Mouse (Mus musculus) midbrain, embryonic 13.5 days (tissue): Measurements from ENCODE around the gene Dbp. TPM values are rescaled to one million over a fixed set of nuclear protein-coding genes. Genes with fewer than 3 reads are reported as not detected.
A peak's percentile ranks its signal among the peaks of the same experiment; 100 is the strongest.

Experiments used
- ATAC-seq: fragments of 200-750 bp; cut with Nextera tagmentation; 2 replicates; pipeline ENCODE4 v1.8.0; 2017; ENCODE audit warnings: mild to moderate bottlenecking, moderate TSS enrichment, moderate library complexity
- H3K27ac ChIP-seq: fragments of 300-500 bp; sonication (generic); 2 replicates; pipeline ENCODE4 v1.5.1; 2015; ENCODE audit warnings: inconsistent platforms, mild to moderate bottlenecking, moderate library complexity
- H3K27me3 ChIP-seq: fragments of 300-500 bp; sonication (generic); 2 replicates; pipeline ENCODE4 v1.6.1; 2015; ENCODE audit warnings: mild to moderate bottlenecking, inconsistent platforms
- H3K36me3 ChIP-seq: fragments of 300-500 bp; sonication (generic); 2 replicates; pipeline ENCODE4 v1.6.1; 2015; ENCODE audit warnings: mild to moderate bottlenecking, inconsistent platforms
- H3K4me1 ChIP-seq: fragments of 300-500 bp; sonication (generic); replicated peaks from 2 replicates; pipeline ENCODE4 v1.6.1; 2015; ENCODE audit warnings: inconsistent platforms
- H3K4me2 ChIP-seq: fragments of 300-500 bp; sonication (generic); replicated peaks from 2 replicates; pipeline ENCODE4 v1.6.1; 2015; ENCODE audit warnings: moderate library complexity, mild to moderate bottlenecking, inconsistent platforms
- H3K4me3 ChIP-seq: fragments of 300-500 bp; sonication (generic); replicated peaks from 2 replicates; pipeline ENCODE4 v1.5.1; 2015; ENCODE audit warnings: mild to moderate bottlenecking, inconsistent platforms
- H3K9ac ChIP-seq: fragments of 300-500 bp; sonication (generic); replicated peaks from 2 replicates; pipeline ENCODE4 v1.6.1; 2015; ENCODE audit warnings: mild to moderate bottlenecking, inconsistent platforms
- H3K9me3 ChIP-seq: fragments of 300-500 bp; sonication (generic); 2 replicates; pipeline ENCODE4 v1.6.1; 2016; ENCODE audit warnings: mild to moderate bottlenecking, inconsistent platforms
- WGBS: fragments of 180-500 bp; shearing (Covaris S2); methylation state at CpG from one replicate; pipeline ENCODE4 v1.1.7; 2015; 5-methylcytosine and 5-hydroxymethylcytosine counted together
- polyA plus RNA-seq: library from polyadenylated mRNA; unstranded; fragments of >200 nt; fragmentation: Nextera tagmentation; extraction: Ambion mirVana; gene quantifications from 2 replicates; pipeline ENCODE4 v1.2.1, GENCODE M21; 2015

Gene Dbp
- polyA plus RNA-seq, 1 experiment from 2014 or later, result 3.4 TPM

DNA sequence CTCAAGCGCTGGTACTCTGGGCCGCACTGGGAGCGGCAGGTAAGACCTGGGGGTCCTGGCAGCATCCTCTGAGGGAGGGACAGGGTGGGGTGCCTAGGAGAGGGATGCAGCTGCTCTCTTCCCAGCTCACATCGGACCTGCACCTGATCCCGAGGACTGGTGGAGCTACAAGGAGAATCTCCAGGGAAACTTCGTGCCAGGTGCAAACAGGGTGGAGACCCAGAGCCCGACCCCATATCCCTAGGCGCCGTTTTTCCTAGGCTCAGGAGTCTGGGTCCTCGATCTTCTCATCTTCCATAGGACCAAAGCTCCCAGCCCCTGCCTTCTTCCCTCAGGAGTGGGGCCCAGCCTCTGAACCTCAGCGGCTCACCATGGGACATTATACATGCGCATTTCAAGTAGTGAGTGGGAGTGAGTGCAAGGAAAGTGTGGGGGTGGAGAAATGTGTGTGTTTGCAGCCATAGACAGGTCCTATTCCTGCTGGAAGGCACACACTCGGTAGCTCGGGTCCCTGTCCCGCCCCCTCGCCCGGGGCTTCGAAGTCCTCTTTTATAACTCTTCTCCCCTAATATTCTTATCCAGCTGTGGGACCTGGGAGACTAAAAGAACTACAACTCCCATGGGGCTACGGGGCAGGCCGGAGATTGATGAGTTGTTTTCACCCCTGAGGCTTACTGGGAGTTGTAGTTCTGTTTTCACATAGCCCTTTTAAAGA is 4.4 kb upstream of the Dbp start:
- no peaks in the 10 kb centered on the region for H3K36me3 ChIP-seq
- WGBS, result 0% methylated on average over 20 of the region's 20 CpGs
- H3K27ac ChIP-seq, result peak overlapping the region; percentile 85
- peaks cover 57% of the 10 kb centered on the region for H3K4me1 ChIP-seq
- no peaks in the 10 kb centered on the region for H3K9me3 ChIP-seq
- H3K9ac ChIP-seq, result peak overlapping the region; percentile 80
- peak; percentile 10 for ATAC-seq
- peaks cover 28% of the 10 kb centered on the region for H3K27me3 ChIP-seq
- H3K4me3 ChIP-seq, result peak overlapping the region; percentile 52
- peak overlapping the region; percentile 92 for H3K4me2 ChIP-seq

DNA sequence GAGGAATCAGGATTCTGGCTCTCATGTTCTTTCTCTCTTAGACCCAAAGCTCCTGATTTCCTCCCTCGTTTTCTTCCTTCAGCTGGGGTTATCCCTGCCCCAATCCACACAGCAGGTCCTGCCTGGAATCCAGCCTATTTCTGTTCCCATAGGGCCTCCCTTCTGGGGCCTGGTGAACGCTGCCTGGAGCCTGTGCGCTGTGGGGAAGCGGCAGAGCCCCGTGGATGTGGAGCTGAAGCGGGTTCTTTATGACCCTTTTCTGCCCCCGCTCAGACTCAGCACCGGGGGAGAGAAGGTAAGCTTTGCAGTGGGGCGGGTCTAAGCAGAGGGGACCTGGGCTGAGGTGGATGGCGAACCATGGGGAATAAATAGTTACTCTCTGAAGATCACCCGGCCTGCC is 3.8 kb upstream of the Dbp start:
- peak overlapping the region; percentile 53 for H3K9ac ChIP-seq
- H3K4me1 ChIP-seq, result peaks cover 63% of the 10 kb centered on the region
- H3K27me3 ChIP-seq, result peaks cover 28% of the 10 kb centered on the region
- peak overlapping the region; percentile 92 for H3K4me2 ChIP-seq
- no peak for ATAC-seq
- 28% methylated on average over 11 of the region's 11 CpGs for WGBS
- no peaks in the 10 kb centered on the region for H3K9me3 ChIP-seq
- H3K4me3 ChIP-seq, result peak overlapping the region; percentile 52
- peak overlapping the region; percentile 85 for H3K27ac ChIP-seq
- no peaks in the 10 kb centered on the region for H3K36me3 ChIP-seq

DNA sequence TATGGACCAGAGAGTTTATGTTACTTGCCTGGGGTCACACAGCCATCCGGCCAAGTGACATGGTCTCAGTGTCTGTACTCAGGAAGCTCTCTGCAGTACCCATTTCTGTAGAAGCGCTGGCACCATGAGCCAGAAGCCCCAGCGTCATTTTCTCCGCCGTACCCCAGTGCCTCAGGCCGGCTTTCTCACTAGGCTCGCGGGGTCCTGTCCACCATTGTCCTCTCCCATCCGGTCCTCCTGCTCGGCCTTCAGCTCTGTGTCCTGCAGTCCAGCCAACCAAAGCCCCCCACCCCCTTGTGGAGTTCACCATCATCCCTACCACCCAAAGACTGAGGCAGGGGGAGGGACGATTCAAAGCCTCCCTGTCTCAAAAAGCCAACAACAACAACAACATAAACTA is 3.3 kb upstream of the Dbp start:
- ATAC-seq, result no peak
- peak overlapping the region; percentile 92 for H3K4me2 ChIP-seq
- H3K27me3 ChIP-seq, result peaks cover 28% of the 10 kb centered on the region
- WGBS, result 83% methylated on average over 11 of the region's 11 CpGs
- H3K9me3 ChIP-seq, result no peaks in the 10 kb centered on the region
- H3K4me3 ChIP-seq, result peak overlapping the region; percentile 52; the same call in 1 of the 2 replicates
- H3K36me3 ChIP-seq, result no peaks in the 10 kb centered on the region
- no peak overlapping the region for H3K27ac ChIP-seq
- H3K9ac ChIP-seq, result no peak overlapping the region
- peaks cover 69% of the 10 kb centered on the region for H3K4me1 ChIP-seq

GRCm38 (mm10) chr7:45702316-45702715 is 2.6 kb upstream of the Dbp start:
- ATAC-seq, result no peak
- Histone ChIP-seq H3K36me3 (no peaks in the 10 kb centered on the region), H3K4me2 (peak overlapping the region; percentile 98), H3K4me3 (no peak overlapping the region), H3K27me3 (peaks cover 28% of the 10 kb centered on the region), H3K27ac (no peak overlapping the region), H3K4me1 (peaks cover 76% of the 10 kb centered on the region), H3K9ac (peak overlapping the region; percentile 36; the same call in 1 of the 2 replicates), H3K9me3 (no peaks in the 10 kb centered on the region)
- 94% methylated on average over 11 of the region's 11 CpGs for WGBS

DNA sequence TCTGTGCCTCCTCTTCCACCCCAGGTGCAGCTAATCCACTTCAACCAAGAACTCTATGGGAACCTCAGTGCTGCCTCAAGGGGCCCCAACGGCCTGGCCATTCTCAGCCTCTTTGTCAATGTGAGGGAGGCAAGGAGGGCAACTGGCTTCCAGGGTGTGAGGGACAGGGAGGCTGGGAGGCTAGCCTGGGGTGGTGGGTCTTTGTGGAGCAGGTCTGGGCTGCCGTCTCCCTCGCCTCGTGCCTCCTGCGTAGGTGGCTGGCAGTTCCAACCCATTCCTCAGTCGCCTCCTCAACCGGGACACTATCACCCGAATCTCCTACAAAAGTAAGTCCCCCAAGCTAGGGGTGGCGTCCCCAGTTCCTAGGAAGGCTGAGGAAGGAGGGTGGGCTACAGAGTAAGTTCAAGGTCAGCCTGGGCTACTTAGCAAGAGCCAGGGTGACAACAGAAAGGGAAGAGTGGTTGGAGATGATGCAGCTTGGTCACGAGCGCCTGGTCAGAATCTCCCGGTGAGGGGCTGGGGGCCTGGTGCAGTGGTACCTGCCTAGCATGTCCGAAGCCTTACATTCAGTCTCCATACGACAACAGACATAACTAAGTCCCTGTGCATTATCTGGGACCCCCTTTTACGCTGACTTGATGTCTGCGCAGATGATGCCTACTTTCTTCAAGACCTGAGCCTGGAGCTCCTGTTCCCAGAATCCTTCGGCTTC is 1.9 kb upstream of the Dbp start:
- Histone ChIP-seq H3K9me3 (no peaks in the 10 kb centered on the region), H3K27me3 (peaks cover 25% of the 10 kb centered on the region), H3K27ac (peak overlapping the region; percentile 93), H3K4me2 (peak overlapping the region; percentile 98), H3K4me1 (peaks cover 82% of the 10 kb centered on the region), H3K4me3 (peak overlapping the region; percentile 57), H3K9ac (peak overlapping the region; percentile 72), H3K36me3 (no peaks in the 10 kb centered on the region)
- no peak for ATAC-seq
- WGBS, result 90% methylated on average over 17 of the region's 17 CpGs

DNA sequence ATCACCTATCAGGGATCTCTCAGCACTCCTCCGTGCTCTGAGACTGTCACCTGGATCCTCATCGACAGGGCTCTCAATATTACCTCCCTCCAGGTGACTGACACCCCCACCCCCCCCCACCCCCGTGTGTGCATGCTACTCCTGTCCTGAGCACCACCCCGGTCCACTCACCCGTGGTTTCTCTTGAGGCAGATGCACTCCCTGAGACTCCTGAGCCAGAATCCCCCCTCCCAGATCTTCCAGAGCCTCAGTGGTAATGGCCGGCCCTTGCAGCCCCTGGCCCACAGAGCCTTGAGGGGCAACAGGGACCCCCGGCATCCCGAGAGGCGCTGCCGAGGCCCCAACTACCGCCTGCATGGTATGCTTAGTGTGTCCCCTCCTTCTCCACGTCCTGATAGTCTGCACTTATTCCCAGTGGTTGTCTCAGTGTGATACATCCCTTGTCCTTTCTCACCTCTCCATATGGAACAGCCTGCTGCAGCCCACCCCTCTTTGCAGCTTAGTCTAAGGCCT is 1.3 kb upstream of the Dbp start:
- no peak for ATAC-seq
- Histone ChIP-seq H3K4me3 (peak overlapping the region; percentile 57), H3K27ac (peak overlapping the region; percentile 93), H3K9ac (peak overlapping the region; percentile 72), H3K27me3 (peaks cover 19% of the 10 kb centered on the region), H3K4me1 (peaks cover 86% of the 10 kb centered on the region), H3K4me2 (peak overlapping the region; percentile 98), H3K36me3 (no peaks in the 10 kb centered on the region), H3K9me3 (no peaks in the 10 kb centered on the region)
- 43% methylated on average over 12 of the region's 12 CpGs for WGBS

GRCm38 (mm10) chr7:45704046-45704559 is 785 bp upstream of the Dbp start:
- Histone ChIP-seq H3K4me3 (peak overlapping the region; percentile 57), H3K27me3 (peaks cover 14% of the 10 kb centered on the region), H3K27ac (peak overlapping the region; percentile 93), H3K4me1 (peaks cover 89% of the 10 kb centered on the region), H3K36me3 (no peaks in the 10 kb centered on the region), H3K4me2 (peak overlapping the region; percentile 98), H3K9ac (peak overlapping the region; percentile 72), H3K9me3 (no peaks in the 10 kb centered on the region)
- peak; percentile 64 for ATAC-seq
- whole genome bisulfite sequencing, result under 1% methylated on average over 13 of the region's 13 CpGs

DNA sequence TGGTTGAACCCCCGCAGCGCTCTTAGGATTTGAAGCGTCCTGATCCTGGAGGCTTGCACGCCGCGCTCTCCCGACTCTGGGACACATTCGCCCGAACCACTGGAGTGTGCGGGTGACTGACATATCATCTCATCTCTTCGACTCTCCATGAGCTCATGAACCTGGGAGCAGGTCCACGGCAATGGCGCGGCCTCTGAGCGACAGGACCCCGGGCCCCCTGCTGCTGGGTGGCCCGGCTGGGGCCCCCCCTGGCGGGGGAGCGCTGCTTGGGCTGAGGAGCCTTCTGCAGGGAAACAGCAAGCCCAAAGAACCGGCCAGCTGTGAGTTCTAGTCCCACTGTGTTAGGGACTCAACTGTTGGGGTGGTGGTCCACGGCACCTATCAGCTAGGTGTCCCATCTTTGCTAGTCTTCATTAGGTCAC is 566 bp downstream of the Dbp start:
- WGBS, result under 1% methylated on average over 21 of the region's 21 CpGs
- H3K4me3 ChIP-seq, result peak overlapping the region; percentile 57

DNA sequence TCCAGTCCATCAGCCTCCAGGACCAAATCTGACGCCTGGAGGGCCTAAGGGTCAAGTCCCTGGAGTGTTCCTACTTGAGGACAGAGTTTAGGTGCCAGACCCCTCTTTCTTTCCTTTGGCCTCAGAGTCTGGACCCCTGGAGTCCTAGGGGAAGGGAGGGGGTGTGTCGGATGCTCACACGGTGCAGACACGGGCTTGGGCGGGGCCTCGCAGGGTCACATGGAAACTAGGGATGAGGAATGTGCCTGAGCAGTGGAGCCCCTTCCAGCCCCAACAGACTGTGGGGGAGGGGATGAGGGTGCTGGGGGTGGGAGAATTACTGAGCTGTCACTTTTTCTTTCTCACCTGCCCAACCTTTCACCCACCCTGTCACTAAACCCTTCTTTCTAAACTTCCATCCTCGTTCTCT is 989 bp downstream of the Dbp start:
- no peak for ATAC-seq
- Histone ChIP-seq H3K27ac (no peak overlapping the region), H3K4me3 (peak overlapping the region; percentile 57), H3K9me3 (no peaks in the 10 kb centered on the region), H3K4me1 (peaks cover 91% of the 10 kb centered on the region), H3K4me2 (peak overlapping the region; percentile 98), H3K9ac (peak overlapping the region; percentile 80), H3K36me3 (peaks cover 12% of the 10 kb centered on the region), H3K27me3 (no peaks in the 10 kb centered on the region)
- 0% methylated on average over 7 of the region's 7 CpGs for WGBS

More for the DNA sequence above, 566 bp downstream of the Dbp start:
- Histone ChIP-seq H3K27me3 (peaks cover under 1% of the 10 kb centered on the region; the same call in 1 of the 2 replicates), H3K27ac (peak overlapping the region; percentile 70), H3K4me2 (peak overlapping the region; percentile 98), H3K4me1 (peaks cover 90% of the 10 kb centered on the region), H3K9ac (peak overlapping the region; percentile 58), H3K9me3 (no peaks in the 10 kb centered on the region), H3K36me3 (peaks cover 8% of the 10 kb centered on the region)
- ATAC-seq, result no peak

- peak overlapping the region; percentile 85; the same call in 1 of the 2 replicates for H3K27ac ChIP-seq
- H3K4me2 ChIP-seq, result peak overlapping the region; percentile 98
- peak overlapping the region; percentile 80 for H3K9ac ChIP-seq
- H3K4me3 ChIP-seq, result peak overlapping the region; percentile 57
- ATAC-seq, result no peak
- peaks cover 21% of the 10 kb centered on the region for H3K36me3 ChIP-seq
- H3K9me3 ChIP-seq, result no peaks in the 10 kb centered on the region
- H3K4me1 ChIP-seq, result peaks cover 83% of the 10 kb centered on the region
- under 1% methylated on average over 38 of the region's 45 CpGs for WGBS
- H3K27me3 ChIP-seq, result no peaks in the 10 kb centered on the region
Observed at GRCm38 (mm10) chr7:45706721-45707241, 1.9 kb downstream of the Dbp start.

GRCm38 (mm10) chr7:45707375-45707967 is 2.6 kb downstream of the Dbp start:
- H3K4me2 ChIP-seq, result peak overlapping the region; percentile 98
- peaks cover 79% of the 10 kb centered on the region for H3K4me1 ChIP-seq
- H3K36me3 ChIP-seq, result peaks cover 28% of the 10 kb centered on the region
- H3K27ac ChIP-seq, result peak overlapping the region; percentile 85
- ATAC-seq, result no peak
- H3K4me3 ChIP-seq, result peak overlapping the region; percentile 57
- H3K9ac ChIP-seq, result peak overlapping the region; percentile 80
- H3K9me3 ChIP-seq, result no peaks in the 10 kb centered on the region
- under 1% methylated on average over 27 of the region's 27 CpGs for WGBS
- H3K27me3 ChIP-seq, result no peaks in the 10 kb centered on the region
